Mouse (Mus musculus) lung, postnatal 0 days (tissue): ENCODE results near the gene Fuca2. TPM values are rescaled to one million over a fixed set of nuclear protein-coding genes. Genes with fewer than 3 reads are reported as not detected.
"Not testable (repeated sequence)": the region's sequence is repeated elsewhere in the genome, so short reads cannot be mapped to it uniquely, and the experiment has no call there.

Experiments
- ATAC-seq: fragments of 200-750 bp; cut with Nextera tagmentation; 2 replicates; pipeline ENCODE4 v1.8.0; 2017; ENCODE audit warnings: moderate library complexity
- DNase-seq: peaks from one replicate; pipeline ENCODE4 v3.0.0-alpha.2; 2016; ENCODE audit warnings: low spot score
- H3K27ac ChIP-seq: fragments of 300-500 bp; sonication (generic); 2 replicates; pipeline ENCODE4 v1.5.1; 2014; ENCODE audit warnings: antibody characterized with exemption, mild to moderate bottlenecking, low read length, mixed read lengths
- H3K27me3 ChIP-seq: fragments of 300-500 bp; sonication (generic); replicated peaks from 2 replicates; pipeline ENCODE4 v1.6.1; 2014; ENCODE audit warnings: low read length, mixed read lengths; ENCODE audit not compliant: insufficient read depth
- H3K36me3 ChIP-seq: fragments of 300-500 bp; sonication (generic); 2 replicates; pipeline ENCODE4 v1.6.1; 2014; ENCODE audit warnings: low read length, mixed read lengths; ENCODE audit not compliant: insufficient read depth
- H3K4me1 ChIP-seq: fragments of 300-500 bp; sonication (generic); 2 replicates; pipeline ENCODE4 v1.6.1; 2014; ENCODE audit warnings: antibody characterized with exemption, low read depth, low read length, mixed read lengths; ENCODE audit not compliant: insufficient read depth
- H3K4me2 ChIP-seq: fragments of 300-500 bp; sonication (generic); replicated peaks from 2 replicates; pipeline ENCODE4 v1.6.1; 2014; ENCODE audit warnings: low read depth, mild to moderate bottlenecking, low read length, moderate library complexity, mixed read lengths
- H3K4me3 ChIP-seq: fragments of 300-500 bp; sonication (generic); 2 replicates; pipeline ENCODE4 v1.5.1; 2014; ENCODE audit warnings: low read depth, low read length
- H3K9ac ChIP-seq: fragments of 300-500 bp; sonication (generic); replicated peaks from 2 replicates; pipeline ENCODE4 v1.6.1; 2014; ENCODE audit warnings: low read depth, mild to moderate bottlenecking
- H3K9me3 ChIP-seq: fragments of 300-500 bp; sonication (generic); 2 replicates; pipeline ENCODE4 v1.6.1; 2016; ENCODE audit warnings: low read length, mixed read lengths
- CTCF ChIP-seq: IDR thresholded peaks from 2 replicates; pipeline ENCODE4 v1.5.1; 2016; ENCODE audit warnings: antibody characterized with exemption, mild to moderate bottlenecking
- EP300 ChIP-seq: IDR thresholded peaks from 2 replicates; pipeline ENCODE4 v1.6.1; 2016; ENCODE audit warnings: antibody characterized with exemption, mild to moderate bottlenecking, control low read depth
- WGBS: fragments of 180-500 bp; shearing (Covaris S2); extraction: QIAGEN DNeasy Blood & Tissue Kit; methylation state at CpG from one replicate; pipeline ENCODE4 v1.1.7; 2014; 5-methylcytosine and 5-hydroxymethylcytosine counted together
- polyA plus RNA-seq: library from polyadenylated mRNA; unstranded; fragments of >200 nt; fragmentation: Nextera tagmentation; extraction: Ambion mirVana; gene quantifications from 2 replicates; pipeline ENCODE4 v1.2.1, GENCODE M21; 2015

Gene Fuca2
- polyA plus RNA-seq, 1 experiment from 2014 or later: 95.6 TPM

- 67% methylated on average over 4 of the region's 4 CpGs for whole genome bisulfite sequencing
- no peak for TF ChIP-seq CTCF
- TF ChIP-seq EP300: no peak
Observed at GRCm38 (mm10) chr10:13485958-13486357, 13.4 kb upstream of the Fuca2 start.

DNA sequence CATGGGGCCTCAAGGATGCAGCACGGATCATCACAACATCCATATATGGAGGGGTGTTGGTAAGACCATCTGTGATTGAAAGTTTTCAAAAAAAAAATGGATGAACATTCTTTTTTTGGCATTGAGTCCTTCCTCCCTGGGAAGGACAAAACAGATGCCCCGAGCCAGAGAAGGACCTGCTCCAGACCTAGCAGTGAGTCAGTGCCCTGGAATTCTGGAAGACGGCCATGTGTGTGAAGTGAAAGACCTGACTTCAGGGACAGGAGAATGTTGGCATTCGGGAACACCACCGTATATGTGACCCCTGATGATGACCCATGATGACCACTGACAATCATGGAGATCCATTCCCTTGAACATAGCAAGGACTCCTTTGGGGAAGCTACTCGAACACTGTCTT, 9.7 kb upstream of the Fuca2 start:
- 56% methylated on average over 6 of the region's 6 CpGs for WGBS
- no peaks in the 10 kb centered on the region for H3K36me3 ChIP-seq
- H3K27me3 ChIP-seq: no peaks in the 10 kb centered on the region
- ATAC-seq (no peak), DNase-seq (no peak)
- no peak overlapping the region for H3K4me3 ChIP-seq
- H3K27ac ChIP-seq: no peak overlapping the region
- H3K4me1 ChIP-seq: no peaks in the 10 kb centered on the region
- no peaks in the 10 kb centered on the region for H3K9me3 ChIP-seq
- no peak overlapping the region for H3K9ac ChIP-seq
- no peak overlapping the region for H3K4me2 ChIP-seq
- TF ChIP-seq EP300 (no peak), CTCF (no peak)

More at GRCm38 (mm10) chr10:13485958-13486357, 13.4 kb upstream of the Fuca2 start:
- DNase-seq (no peak), ATAC-seq (no peak)
- Histone ChIP-seq H3K9ac (no peak overlapping the region), H3K4me1 (no peaks in the 10 kb centered on the region), H3K4me3 (no peak overlapping the region), H3K4me2 (no peak overlapping the region), H3K27me3 (no peaks in the 10 kb centered on the region), H3K9me3 (no peaks in the 10 kb centered on the region), H3K27ac (no peak overlapping the region), H3K36me3 (no peaks in the 10 kb centered on the region)

DNA sequence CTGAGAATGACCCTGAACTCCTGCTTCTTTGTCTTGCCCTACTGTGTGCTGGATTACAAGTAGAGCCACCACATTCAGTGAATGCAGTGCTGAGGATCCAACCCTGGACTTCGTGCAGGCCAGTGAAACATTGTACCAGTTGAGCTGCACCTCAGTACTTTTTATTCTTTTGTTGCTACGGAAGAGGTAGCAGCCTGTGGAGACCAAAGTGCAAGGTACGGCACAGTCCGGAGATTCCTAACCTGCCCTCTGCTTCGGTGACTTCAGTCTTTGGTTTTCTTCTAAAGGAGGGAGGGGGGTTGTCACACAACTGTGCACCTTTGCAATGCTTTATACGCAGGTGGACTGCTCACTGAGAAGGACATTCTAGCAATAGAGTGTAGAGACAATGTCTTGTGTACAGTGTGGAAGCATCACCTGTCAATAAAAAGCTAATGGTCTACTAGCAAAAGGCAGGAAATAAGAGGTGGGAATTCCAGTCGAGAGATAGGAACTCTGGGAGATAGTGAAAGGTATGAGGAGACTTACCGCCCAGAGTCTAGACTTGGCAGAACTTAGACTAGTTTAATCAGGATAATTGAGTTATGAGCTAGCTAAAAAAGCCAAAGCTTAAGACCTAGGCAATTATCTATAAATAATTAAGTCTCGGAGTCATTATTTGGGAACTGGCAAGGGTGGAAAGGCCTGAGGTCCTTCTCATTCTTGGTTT, 5.2 kb upstream of the Fuca2 start:
- H3K4me2 ChIP-seq: no peak overlapping the region
- TF ChIP-seq CTCF (no peak), EP300 (no peak)
- no peaks in the 10 kb centered on the region for H3K4me1 ChIP-seq
- no peaks in the 10 kb centered on the region for H3K36me3 ChIP-seq
- H3K4me3 ChIP-seq: no peak overlapping the region
- ATAC-seq: no peak
- H3K9ac ChIP-seq: no peak overlapping the region
- WGBS: 86% methylated on average over 9 of the region's 9 CpGs
- H3K27me3 ChIP-seq: no peaks in the 10 kb centered on the region
- no peak for DNase-seq
- H3K27ac ChIP-seq: no peak overlapping the region
- no peaks in the 10 kb centered on the region for H3K9me3 ChIP-seq

GRCm38 (mm10) chr10:13496315-13496714, 3.0 kb upstream of the Fuca2 start:
- Histone ChIP-seq H3K9ac (no peak overlapping the region), H3K9me3 (no peaks in the 10 kb centered on the region), H3K4me2 (no peak overlapping the region), H3K36me3 (no peaks in the 10 kb centered on the region), H3K4me1 (no peaks in the 10 kb centered on the region), H3K4me3 (no peak overlapping the region), H3K27ac (no peak overlapping the region), H3K27me3 (no peaks in the 10 kb centered on the region)
- ATAC-seq (no peak), DNase-seq (no peak)
- TF ChIP-seq CTCF (no peak), EP300 (no peak)
- WGBS: 81% methylated on average over 3 of the region's 3 CpGs

- ATAC-seq (no peak), DNase-seq (peak; percentile 18)
- Histone ChIP-seq H3K9ac (no peak overlapping the region; the same call in 1 of the 2 replicates), H3K27ac (peak overlapping the region; percentile 57), H3K9me3 (no peaks in the 10 kb centered on the region), H3K36me3 (no peaks in the 10 kb centered on the region), H3K4me2 (peak overlapping the region; percentile 78), H3K4me1 (no peaks in the 10 kb centered on the region), H3K27me3 (no peaks in the 10 kb centered on the region), H3K4me3 (peak overlapping the region; percentile 59)
- WGBS: 40% methylated on average over 9 of the region's 9 CpGs
- TF ChIP-seq EP300: no peak
- TF ChIP-seq CTCF: no peak
Observed at GRCm38 (mm10) chr10:13500473-13500872, 1.1 kb downstream of the Fuca2 start.

- H3K9ac ChIP-seq: peak overlapping the region; percentile 34
- no peaks in the 10 kb centered on the region for H3K27me3 ChIP-seq
- no peaks in the 10 kb centered on the region for H3K4me1 ChIP-seq
- peak overlapping the region; percentile 71 for H3K27ac ChIP-seq
- ATAC-seq: peak; percentile 99
- TF ChIP-seq EP300 (0 out of 2 replicates have a peak, but pooled peaks have one; percentile 59), CTCF (no peak)
- H3K9me3 ChIP-seq: no peaks in the 10 kb centered on the region
- peak overlapping the region; percentile 59 for H3K4me3 ChIP-seq
- WGBS: under 1% methylated on average over 18 of the region's 30 CpGs
- H3K36me3 ChIP-seq: no peaks in the 10 kb centered on the region
- peak; percentile 97 for DNase-seq
- H3K4me2 ChIP-seq: peak overlapping the region; percentile 78
Observed at GRCm38 (mm10) chr10:13500938-13501496, 1.7 kb downstream of the Fuca2 start.

DNA sequence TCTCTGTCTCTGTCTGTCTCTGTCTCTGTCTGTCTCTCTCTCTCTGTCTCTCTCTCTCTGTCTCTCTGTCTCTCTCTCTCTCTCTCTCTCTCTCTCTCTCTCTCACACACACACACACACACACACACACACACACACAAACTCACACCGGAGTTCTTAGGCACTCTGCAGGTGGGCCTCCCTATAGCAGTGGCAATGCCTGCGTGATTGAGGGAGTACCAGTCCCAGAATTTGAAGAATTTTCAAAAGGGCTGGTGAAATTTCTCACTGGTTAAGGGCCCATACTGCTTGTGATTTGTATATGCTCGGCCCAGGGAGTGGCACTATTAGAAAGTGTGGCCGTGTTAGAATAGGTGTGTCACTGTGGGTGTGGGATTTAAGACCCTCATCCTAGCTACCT, 2.2 kb downstream of the Fuca2 start:
- not testable (repeated sequence) for DNase-seq, H3K4me1 ChIP-seq, H3K9ac ChIP-seq, H3K27me3 ChIP-seq, H3K9me3 ChIP-seq, H3K36me3 ChIP-seq
- peak overlapping the region; percentile 59 for H3K4me3 ChIP-seq
- 35% methylated on average over 4 of the region's 4 CpGs for WGBS
- peak overlapping the region; percentile 71 for H3K27ac ChIP-seq
- peak; percentile 11; the same call in 1 of the 2 replicates for ATAC-seq
- peak overlapping the region; percentile 78 for H3K4me2 ChIP-seq
